Mouse (Mus musculus) spleen, embryonic (tissue): ENCODE data around the gene March1.

Experiments used
- CTCF ChIA-PET: fragments of 350-600 bp; sonication (Branson Sonifier 250); formaldehyde crosslinking; loops from one replicate; lab custom pipeline; 2022; lab: Charles Lee

Gene March1

DNA sequence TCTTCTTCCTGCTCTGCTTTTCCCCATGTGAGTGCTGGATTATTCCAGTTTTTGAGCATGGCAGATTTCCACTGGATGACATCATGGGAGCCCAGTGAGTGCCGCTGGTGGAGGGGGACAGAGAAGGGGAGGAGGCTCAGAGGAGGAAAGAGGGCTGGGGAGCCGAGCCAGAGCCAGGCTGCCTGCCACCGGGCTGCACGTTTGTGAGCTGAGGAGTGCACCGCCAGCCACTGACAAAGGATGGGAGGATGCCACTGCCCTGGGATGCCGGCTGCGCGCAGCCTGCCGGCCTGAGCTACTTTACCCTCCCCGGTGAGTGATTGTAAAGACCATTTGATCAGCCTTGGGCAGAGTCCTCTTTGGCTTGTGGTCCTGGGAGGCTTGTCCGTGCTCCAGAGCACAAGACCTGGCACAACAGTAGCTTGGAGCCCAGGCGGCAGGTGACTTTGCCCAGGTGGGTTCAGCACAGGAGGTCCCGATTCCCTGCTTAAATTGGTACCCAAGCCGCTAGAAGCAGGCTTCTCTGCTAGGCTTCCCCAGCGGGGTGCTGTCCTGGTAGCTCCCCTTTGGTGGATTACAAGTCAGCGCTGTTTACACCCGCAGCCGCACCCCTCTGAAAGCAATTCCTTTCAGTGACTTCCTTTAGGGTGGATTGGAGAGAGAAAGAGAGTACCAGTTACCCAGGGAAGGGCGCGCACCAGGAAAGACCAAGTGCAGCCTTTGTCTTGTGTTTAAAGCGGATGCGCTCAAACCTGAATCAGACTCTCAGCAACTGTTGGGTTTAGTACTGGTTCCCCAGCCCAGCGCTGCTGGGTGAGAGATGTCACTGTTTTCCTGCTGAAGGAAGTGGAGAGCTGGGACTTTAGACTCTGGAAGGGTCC is at the start of gene March1:
Gene March1 (plus strand): TSS at position 30 of the 881 bp plus-strand sequence.
- CTCF ChIA-PET: no interaction called here

DNA sequence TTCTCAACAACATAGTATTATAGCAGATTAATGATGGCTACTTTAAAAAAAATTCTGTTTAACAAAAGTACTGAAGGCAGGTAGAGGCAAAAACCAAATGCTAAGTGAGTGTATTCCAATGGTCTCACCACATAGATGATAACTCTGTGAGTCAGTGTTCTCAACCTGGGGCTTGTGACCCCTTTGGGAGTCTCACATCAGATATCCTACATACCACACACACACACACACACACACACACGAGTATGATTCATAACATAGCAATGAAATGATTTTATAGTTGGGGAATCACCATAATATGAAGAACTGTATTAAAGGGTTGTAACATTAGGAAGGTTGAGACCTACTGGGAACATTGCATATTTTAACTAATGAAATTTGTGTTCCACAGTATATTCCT is 30.8 kb upstream of the March1 start:
- CTCF ChIA-PET: interaction anchor here (0.6 kb wide), 1 partner anchor 1812 kb away, joined by 6 read pairs; no protein-coding TSS in a partner anchor

DNA sequence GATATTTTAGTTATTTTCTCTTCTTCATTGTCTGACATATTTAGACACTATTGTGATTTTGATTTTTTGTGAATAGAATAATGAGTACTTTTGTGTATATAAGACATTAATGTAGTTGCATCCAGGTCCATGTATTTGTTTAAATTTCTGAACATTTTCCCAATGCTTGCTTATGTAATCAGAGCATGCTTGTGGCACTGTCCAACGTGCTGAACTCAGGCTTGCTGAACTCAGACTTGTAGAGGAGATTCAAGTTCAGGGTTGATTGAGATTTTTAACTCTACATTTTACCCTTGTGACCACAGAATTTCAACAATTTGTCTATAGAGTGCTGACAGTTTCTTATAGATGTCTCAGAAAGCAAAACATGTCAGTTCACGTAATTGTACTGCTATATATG is 14.5 kb upstream of the March1 start:
- CTCF ChIA-PET: no interaction called here

- CTCF ChIA-PET: no interaction called here
Observed at GRCm38 (mm10) chr8:65609509-65609908, 8.2 kb upstream of the March1 start.

- CTCF ChIA-PET: no interaction called here
Observed at GRCm38 (mm10) chr8:65618966-65619365, 1.3 kb downstream of the March1 start.

DNA sequence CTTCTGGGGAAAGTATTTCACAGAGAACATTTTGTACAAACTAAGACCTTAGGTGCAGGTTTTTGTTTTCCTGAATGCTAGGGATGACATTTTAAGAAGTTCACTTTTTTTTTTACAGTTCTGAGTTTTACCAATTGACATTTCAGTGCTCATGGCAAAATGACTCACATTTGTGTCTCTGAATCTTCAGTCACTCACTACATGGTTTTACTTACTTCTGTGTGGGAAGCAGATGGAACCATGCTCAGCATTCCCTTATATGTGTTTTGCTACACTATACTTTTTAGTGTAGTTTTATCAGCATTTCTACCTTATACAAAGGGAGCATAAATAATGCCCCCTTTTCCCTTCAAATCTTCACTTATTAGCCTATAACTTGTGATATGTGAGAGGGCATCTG is 27.2 kb downstream of the March1 start:
- CTCF ChIA-PET: no interaction called here

DNA sequence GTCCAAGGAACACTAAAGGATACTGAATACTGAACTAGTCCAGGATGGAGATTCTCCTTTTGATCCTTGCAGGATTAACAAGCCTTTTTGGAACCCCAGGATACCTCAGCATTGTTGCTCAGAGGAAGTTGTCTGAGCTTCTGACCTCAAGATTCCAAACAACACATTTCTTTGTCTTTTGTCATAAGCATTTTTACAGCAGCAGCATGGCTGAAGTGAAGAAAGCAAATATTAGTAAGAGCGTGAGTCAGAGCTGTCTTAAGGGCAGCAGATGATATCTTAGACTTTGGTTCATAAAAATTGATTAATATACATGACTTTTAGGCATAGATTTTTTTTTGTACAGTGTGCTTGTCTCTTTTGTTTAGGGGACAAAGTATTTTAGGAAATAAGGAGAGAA is 27.8 kb downstream of the March1 start:
- CTCF ChIA-PET: no interaction called here

DNA sequence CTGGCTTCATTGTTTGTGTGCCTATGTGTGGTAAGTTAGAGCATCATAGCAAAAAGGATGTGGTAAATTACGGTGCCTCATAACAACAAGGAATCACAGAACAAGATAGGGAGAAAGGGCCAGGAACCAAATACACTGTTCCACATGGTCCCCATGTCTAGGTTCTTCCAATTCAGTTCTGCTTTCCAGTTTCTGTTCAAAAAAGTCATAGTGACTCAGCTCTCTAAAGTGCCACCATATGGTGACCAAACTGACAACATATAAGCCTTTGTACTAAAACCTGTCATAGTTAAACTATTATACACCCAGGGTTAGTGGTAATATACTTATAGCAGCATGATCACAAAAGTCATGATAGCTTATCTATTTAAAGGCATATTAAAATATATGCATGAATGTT is 28.2 kb downstream of the March1 start:
- CTCF ChIA-PET: no interaction called here

DNA sequence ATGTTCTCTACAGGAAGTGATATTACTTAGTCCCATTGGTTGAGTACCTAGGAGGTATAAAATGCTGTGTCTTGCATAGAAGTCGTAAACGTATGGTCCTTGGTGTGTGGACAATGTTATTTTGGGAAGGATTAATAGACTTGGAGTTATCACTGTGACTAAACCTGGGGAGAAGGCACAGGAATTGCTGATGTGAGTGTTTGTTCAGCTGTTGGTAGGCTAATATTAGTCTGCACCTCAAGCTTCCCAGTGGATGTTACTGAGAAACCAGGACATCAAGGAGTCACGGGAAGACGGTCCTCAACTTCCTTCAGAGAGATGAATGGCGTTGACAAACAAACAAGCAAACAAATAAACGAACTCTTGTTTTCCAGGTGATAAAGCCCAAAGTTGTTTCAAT is 38.2 kb downstream of the March1 start:
- CTCF ChIA-PET: no interaction called here

GRCm38 (mm10) chr8:65661885-65662284 is 44.2 kb downstream of the March1 start:
- CTCF ChIA-PET: no interaction called here

GRCm38 (mm10) chr8:65665786-65666185 is 48.1 kb downstream of the March1 start:
- CTCF ChIA-PET: no interaction called here

GRCm38 (mm10) chr8:65743066-65743465 is 125.4 kb downstream of the March1 start:
- CTCF ChIA-PET: no interaction called here

- CTCF ChIA-PET: no interaction called here
Observed at GRCm38 (mm10) chr8:65775815-65776214, 158.1 kb downstream of the March1 start.

DNA sequence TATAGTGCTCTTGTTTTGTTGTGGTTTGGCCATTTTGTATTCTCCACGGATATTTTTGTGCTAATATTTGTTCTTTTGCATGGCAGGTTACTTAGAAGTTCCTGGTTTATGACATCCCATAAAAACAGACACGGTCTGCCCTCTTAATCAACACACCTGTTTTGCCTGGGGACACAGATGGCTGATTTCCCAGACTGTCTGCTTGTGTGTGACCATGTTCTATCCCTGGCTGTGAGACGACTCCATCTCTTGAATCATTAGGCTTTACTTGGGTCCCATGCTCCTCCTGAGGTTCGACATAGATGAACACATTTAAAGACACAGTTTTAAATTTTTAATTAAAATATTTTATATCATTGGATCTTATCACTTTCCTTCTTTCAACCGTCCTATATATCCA is 163.5 kb downstream of the March1 start:
- CTCF ChIA-PET: no interaction called here

- CTCF ChIA-PET: no interaction called here
Observed at GRCm38 (mm10) chr8:65812971-65813370, 195.3 kb downstream of the March1 start.

DNA sequence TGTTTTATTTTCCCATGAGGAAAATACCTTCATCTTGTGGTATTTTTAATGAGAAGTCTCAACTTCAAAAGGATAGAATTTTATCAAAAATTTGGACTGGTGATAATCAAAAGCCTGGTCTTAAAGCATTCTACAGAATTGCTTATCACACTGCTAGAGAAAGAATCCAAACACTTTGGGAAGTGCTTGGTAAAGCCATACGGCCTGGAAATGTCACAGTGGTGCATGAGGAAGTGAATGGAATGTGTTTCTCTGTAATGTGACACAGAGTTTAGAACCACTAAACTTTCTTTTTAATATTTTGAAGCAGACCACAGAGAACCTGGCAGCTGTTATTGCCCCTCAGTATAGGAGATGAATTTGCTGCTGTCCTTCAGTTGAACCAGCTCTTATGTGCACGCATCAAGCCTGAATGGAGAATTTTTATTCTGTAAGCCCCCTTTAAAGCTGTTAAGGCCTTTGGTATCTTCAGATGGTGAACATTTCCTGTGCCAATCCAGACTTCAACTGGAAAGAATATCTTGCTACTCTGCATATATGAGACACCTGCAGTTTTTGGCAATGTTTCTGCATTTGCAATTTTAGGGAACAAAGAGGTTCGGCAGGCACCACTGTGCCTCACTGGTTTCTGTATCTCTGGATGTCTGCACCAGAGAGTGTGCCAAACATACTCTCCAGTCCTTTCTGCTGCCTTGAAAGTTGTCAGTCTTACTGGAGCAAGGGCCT is 304.8 kb downstream of the March1 start:
- CTCF ChIA-PET: no interaction called here

DNA sequence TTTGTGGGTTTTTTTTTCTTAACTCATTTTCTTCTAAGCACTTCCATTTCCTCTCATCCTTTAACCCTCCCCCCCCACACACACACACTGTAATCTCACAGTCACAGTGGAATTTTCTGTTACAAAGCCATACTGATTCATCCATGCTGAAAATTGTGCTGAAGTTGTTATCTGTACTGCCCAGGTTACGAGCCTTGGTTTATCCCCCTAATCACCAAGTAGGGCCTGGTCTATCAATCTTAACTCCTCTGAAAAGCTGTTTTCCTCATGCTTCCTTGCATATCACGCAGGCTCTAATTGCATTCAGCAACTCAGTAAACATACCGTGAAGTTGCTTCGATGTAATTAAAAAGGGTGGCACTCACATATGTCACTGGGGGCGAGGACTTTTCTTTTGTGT is 339.2 kb downstream of the March1 start:
- CTCF ChIA-PET: no interaction called here

DNA sequence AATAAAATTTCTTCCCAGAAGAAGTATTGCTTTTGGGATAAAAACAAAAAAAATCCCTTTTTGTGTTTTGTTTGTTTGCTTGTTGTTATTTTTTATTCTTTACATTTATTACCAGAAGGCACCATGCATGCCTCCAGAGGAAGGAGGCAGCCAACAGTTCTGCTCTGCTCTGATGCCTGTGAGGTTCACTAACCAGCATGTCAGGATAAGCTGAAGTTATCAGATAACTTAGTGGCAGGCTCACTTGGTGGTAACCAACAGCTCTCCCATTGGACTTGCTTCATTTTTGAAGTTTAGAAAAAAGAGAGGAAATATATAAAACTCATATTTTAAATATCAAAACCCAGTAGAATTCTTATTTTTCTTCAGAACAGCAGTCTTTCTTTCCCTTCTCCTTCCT is 339.8 kb downstream of the March1 start:
- CTCF ChIA-PET: no interaction called here

GRCm38 (mm10) chr8:65966502-65967222 is 349.0 kb downstream of the March1 start:
- CTCF ChIA-PET: no interaction called here

- CTCF ChIA-PET: no interaction called here
Observed at GRCm38 (mm10) chr8:65967223-65967778, 349.6 kb downstream of the March1 start.

- CTCF ChIA-PET: no interaction called here
Observed at GRCm38 (mm10) chr8:65976905-65977304, 359.2 kb downstream of the March1 start.

- CTCF ChIA-PET: no interaction called here
Observed at GRCm38 (mm10) chr8:65982039-65982438, 364.3 kb downstream of the March1 start.
